Mouse (Mus musculus) midbrain, embryonic 12.5 days (tissue): ENCODE measurements at regions not wholly inside any gene's neighbourhood (a gene's known extent, or its start where the extent isn't known, plus 50 kb on each side); places are given as distances from the start of the nearest gene placed in this dataset.

ENCODE experiments used
- ATAC-seq: fragments of 200-750 bp; cut with Nextera tagmentation; 2 replicates; pipeline ENCODE4 v1.8.0; 2017; ENCODE audit warnings: low read depth, moderate TSS enrichment, moderate library complexity; ENCODE audit not compliant: low FRiP score
- H3K27ac ChIP-seq: fragments of 300-500 bp; sonication (generic); replicated peaks from 2 replicates; pipeline ENCODE4 v1.5.1; 2016; ENCODE audit warnings: mild to moderate bottlenecking
- H3K27me3 ChIP-seq: fragments of 300-500 bp; sonication (generic); 2 replicates; pipeline ENCODE4 v1.6.1; 2016; ENCODE audit warnings: mild to moderate bottlenecking
- H3K36me3 ChIP-seq: fragments of 300-500 bp; sonication (generic); 2 replicates; pipeline ENCODE4 v1.6.1; 2016
- H3K4me1 ChIP-seq: fragments of 300-500 bp; sonication (generic); 2 replicates; pipeline ENCODE4 v1.6.1; 2016
- H3K4me2 ChIP-seq: fragments of 300-500 bp; sonication (generic); replicated peaks from 2 replicates; pipeline ENCODE4 v1.6.1; 2016; ENCODE audit warnings: mild to moderate bottlenecking, moderate library complexity
- H3K4me3 ChIP-seq: fragments of 300-500 bp; sonication (generic); 2 replicates; pipeline ENCODE4 v1.5.1; 2016; ENCODE audit warnings: mild to moderate bottlenecking
- H3K9ac ChIP-seq: fragments of 300-500 bp; sonication (generic); replicated peaks from 2 replicates; pipeline ENCODE4 v1.6.1; 2016; ENCODE audit warnings: mild to moderate bottlenecking, moderate library complexity
- H3K9me3 ChIP-seq: fragments of 300-500 bp; sonication (generic); 2 replicates; pipeline ENCODE4 v1.6.1; 2016; ENCODE audit warnings: mild to moderate bottlenecking
- WGBS: fragments of 180-500 bp; shearing (Covaris S2); methylation state at CpG from one replicate; pipeline ENCODE4 v1.1.7; 2016; 5-methylcytosine and 5-hydroxymethylcytosine counted together

GRCm38 (mm10) chr3:38187406-38187896 lies 297.2 kb downstream of the Ankrd50 start:
- no peaks in the 10 kb centered on the region for H3K4me1 ChIP-seq
- no peak overlapping the region for H3K4me2 ChIP-seq
- no peak for ATAC-seq
- no peak overlapping the region for H3K27ac ChIP-seq
- no peak overlapping the region for H3K4me3 ChIP-seq
- H3K9me3 ChIP-seq: no peaks in the 10 kb centered on the region
- H3K27me3 ChIP-seq: no peaks in the 10 kb centered on the region
- H3K9ac ChIP-seq: no peak overlapping the region
- H3K36me3 ChIP-seq: no peaks in the 10 kb centered on the region
- WGBS: 90% methylated on average over 3 of the region's 3 CpGs

GRCm38 (mm10) chr3:38186503-38186902 lies 298.1 kb downstream of the Ankrd50 start:
- Histone ChIP-seq H3K9ac (no peak overlapping the region), H3K4me2 (no peak overlapping the region), H3K4me1 (no peaks in the 10 kb centered on the region), H3K36me3 (no peaks in the 10 kb centered on the region), H3K27ac (no peak overlapping the region), H3K4me3 (no peak overlapping the region), H3K27me3 (no peaks in the 10 kb centered on the region), H3K9me3 (no peaks in the 10 kb centered on the region)
- 84% methylated on average over 1 of the region's 1 CpGs for WGBS
- no peak for ATAC-seq

GRCm38 (mm10) chr3:38178295-38178694 lies 306.3 kb downstream of the Ankrd50 start:
- H3K9me3 ChIP-seq: no peaks in the 10 kb centered on the region
- H3K9ac ChIP-seq: no peak overlapping the region
- no peak overlapping the region for H3K4me3 ChIP-seq
- no peaks in the 10 kb centered on the region for H3K4me1 ChIP-seq
- H3K27me3 ChIP-seq: no peaks in the 10 kb centered on the region
- H3K4me2 ChIP-seq: no peak overlapping the region
- no peaks in the 10 kb centered on the region for H3K36me3 ChIP-seq
- no peak overlapping the region for H3K27ac ChIP-seq
- no peak for ATAC-seq

- Histone ChIP-seq H3K36me3 (no peaks in the 10 kb centered on the region), H3K4me2 (no peak overlapping the region), H3K27ac (no peak overlapping the region), H3K4me1 (no peaks in the 10 kb centered on the region), H3K9ac (no peak overlapping the region), H3K27me3 (no peaks in the 10 kb centered on the region), H3K4me3 (no peak overlapping the region), H3K9me3 (no peaks in the 10 kb centered on the region)
- no peak for ATAC-seq
- 93% methylated on average over 12 of the region's 12 CpGs for WGBS
Observed at GRCm38 (mm10) chr3:38175946-38176345, 308.7 kb downstream of the Ankrd50 start.

- no peak for ATAC-seq
Observed at GRCm38 (mm10) chr3:38174735-38175280, 309.8 kb downstream of the Ankrd50 start.

GRCm38 (mm10) chr3:38152408-38152807 lies 332.2 kb downstream of the Ankrd50 start:
- H3K4me2 ChIP-seq: no peak overlapping the region
- no peak for ATAC-seq
- H3K9ac ChIP-seq: no peak overlapping the region
- no peak overlapping the region for H3K27ac ChIP-seq
- no peaks in the 10 kb centered on the region for H3K4me1 ChIP-seq
- H3K4me3 ChIP-seq: no peak overlapping the region
- H3K36me3 ChIP-seq: no peaks in the 10 kb centered on the region
- H3K9me3 ChIP-seq: no peaks in the 10 kb centered on the region
- H3K27me3 ChIP-seq: no peaks in the 10 kb centered on the region
- WGBS: 79% methylated on average over 1 of the region's 1 CpGs

More at GRCm38 (mm10) chr3:38174735-38175280, 309.8 kb downstream of the Ankrd50 start:
- no peaks in the 10 kb centered on the region for H3K36me3 ChIP-seq
- H3K4me1 ChIP-seq: no peaks in the 10 kb centered on the region
- 92% methylated on average over 8 of the region's 8 CpGs for WGBS
- H3K4me2 ChIP-seq: no peak overlapping the region
- H3K9me3 ChIP-seq: no peaks in the 10 kb centered on the region
- no peaks in the 10 kb centered on the region for H3K27me3 ChIP-seq
- H3K27ac ChIP-seq: no peak overlapping the region
- H3K4me3 ChIP-seq: no peak overlapping the region
- no peak overlapping the region for H3K9ac ChIP-seq

- H3K4me3 ChIP-seq: no peak overlapping the region
- no peak overlapping the region for H3K9ac ChIP-seq
- H3K4me2 ChIP-seq: no peak overlapping the region
- no peaks in the 10 kb centered on the region for H3K9me3 ChIP-seq
- no peaks in the 10 kb centered on the region for H3K27me3 ChIP-seq
- H3K27ac ChIP-seq: no peak overlapping the region
- no peak for ATAC-seq
- no peaks in the 10 kb centered on the region for H3K4me1 ChIP-seq
- 88% methylated on average over 6 of the region's 6 CpGs for WGBS
- H3K36me3 ChIP-seq: no peaks in the 10 kb centered on the region
Observed at GRCm38 (mm10) chr3:38151821-38152220, 332.8 kb downstream of the Ankrd50 start.

- 79% methylated on average over 2 of the region's 2 CpGs for WGBS
- no peak overlapping the region for H3K4me2 ChIP-seq
Observed at GRCm38 (mm10) chr3:38146663-38147062, 338.0 kb downstream of the Ankrd50 start.

GRCm38 (mm10) chr3:38145444-38145843 lies 339.2 kb downstream of the Ankrd50 start:
- Histone ChIP-seq H3K9me3 (no peaks in the 10 kb centered on the region), H3K27me3 (no peaks in the 10 kb centered on the region), H3K4me2 (no peak overlapping the region), H3K4me1 (peaks cover 5% of the 10 kb centered on the region; the same call in 1 of the 2 replicates), H3K27ac (no peak overlapping the region), H3K9ac (no peak overlapping the region), H3K36me3 (no peaks in the 10 kb centered on the region), H3K4me3 (no peak overlapping the region)
- WGBS: 76% methylated on average over 2 of the region's 2 CpGs
- ATAC-seq: no peak

More at GRCm38 (mm10) chr3:38146663-38147062, 338.0 kb downstream of the Ankrd50 start:
- no peak overlapping the region for H3K9ac ChIP-seq
- H3K9me3 ChIP-seq: no peaks in the 10 kb centered on the region
- no peaks in the 10 kb centered on the region for H3K36me3 ChIP-seq
- no peak overlapping the region for H3K27ac ChIP-seq
- no peak for ATAC-seq
- no peak overlapping the region for H3K4me3 ChIP-seq
- peaks cover 5% of the 10 kb centered on the region; the same call in 1 of the 2 replicates for H3K4me1 ChIP-seq
- H3K27me3 ChIP-seq: no peaks in the 10 kb centered on the region

- no peaks in the 10 kb centered on the region for H3K27me3 ChIP-seq
- peaks cover 5% of the 10 kb centered on the region; the same call in 1 of the 2 replicates for H3K4me1 ChIP-seq
- H3K9me3 ChIP-seq: no peaks in the 10 kb centered on the region
- no peak overlapping the region for H3K27ac ChIP-seq
- H3K9ac ChIP-seq: no peak overlapping the region
- H3K4me3 ChIP-seq: no peak overlapping the region
- H3K36me3 ChIP-seq: no peaks in the 10 kb centered on the region
- no peak overlapping the region for H3K4me2 ChIP-seq
- ATAC-seq: no peak
Observed at GRCm38 (mm10) chr3:38144650-38145049, 340.0 kb downstream of the Ankrd50 start.

- Histone ChIP-seq H3K36me3 (no peaks in the 10 kb centered on the region), H3K4me3 (no peak overlapping the region), H3K9me3 (no peaks in the 10 kb centered on the region), H3K4me2 (no peak overlapping the region), H3K9ac (no peak overlapping the region), H3K27me3 (no peaks in the 10 kb centered on the region), H3K27ac (0 out of 2 replicates have a peak overlapping the region, but pooled peaks have one; percentile 15), H3K4me1 (peaks cover 5% of the 10 kb centered on the region; the same call in 1 of the 2 replicates)
- 42% methylated on average over 11 of the region's 11 CpGs for WGBS
- ATAC-seq: peak; percentile 78
Observed at GRCm38 (mm10) chr3:38143147-38143883, 341.3 kb downstream of the Ankrd50 start.

- Histone ChIP-seq H3K27ac (no peak overlapping the region), H3K4me3 (no peak overlapping the region), H3K9me3 (no peaks in the 10 kb centered on the region), H3K36me3 (no peaks in the 10 kb centered on the region), H3K4me1 (peaks cover 5% of the 10 kb centered on the region; the same call in 1 of the 2 replicates), H3K4me2 (no peak overlapping the region), H3K27me3 (no peaks in the 10 kb centered on the region), H3K9ac (no peak overlapping the region)
- no peak for ATAC-seq
- 95% methylated on average over 4 of the region's 4 CpGs for WGBS
Observed at GRCm38 (mm10) chr3:38139387-38139786, 345.3 kb downstream of the Ankrd50 start.
